Mouse (Mus musculus) kidney, adult 18-20 months (tissue): ENCODE measurements around the gene Foxo3.

ENCODE experiments used
- DNase-seq: peaks from one replicate; pipeline ENCODE4 v3.0.0; 2021

The Foxo3 gene

GRCm38 (mm10) chr10:42276507-42277345, at the start of gene Foxo3:
TSS of gene Foxo3 (minus strand) at chr10:42276755.
- DNase-seq = peak; percentile 95

GRCm38 (mm10) chr10:42325305-42325704, 48.8 kb upstream of the Foxo3 start:
- no peak for DNase-seq

GRCm38 (mm10) chr10:42323978-42324377, 47.4 kb upstream of the Foxo3 start:
- DNase-seq = no peak

- DNase-seq = no peak
Measured at GRCm38 (mm10) chr10:42313222-42313786, 36.7 kb upstream of the Foxo3 start.

GRCm38 (mm10) chr10:42312557-42312956, 36.0 kb upstream of the Foxo3 start:
- no peak for DNase-seq

- DNase-seq = no peak
Measured at GRCm38 (mm10) chr10:42308687-42308987, 32.1 kb upstream of the Foxo3 start.

- DNase-seq = peak; percentile 77
Measured at GRCm38 (mm10) chr10:42307980-42308686, 31.6 kb upstream of the Foxo3 start.

GRCm38 (mm10) chr10:42306422-42306821, 29.9 kb upstream of the Foxo3 start:
- DNase-seq = no peak

- no peak for DNase-seq
Measured at GRCm38 (mm10) chr10:42300805-42301204, 24.2 kb upstream of the Foxo3 start.

- DNase-seq = peak; percentile 28
Measured at GRCm38 (mm10) chr10:42299967-42300366, 23.4 kb upstream of the Foxo3 start.

- no peak for DNase-seq
Measured at GRCm38 (mm10) chr10:42299426-42299825, 22.9 kb upstream of the Foxo3 start.

- DNase-seq = no peak
Measured at GRCm38 (mm10) chr10:42297954-42298353, 21.4 kb upstream of the Foxo3 start.

GRCm38 (mm10) chr10:42297109-42297508, 20.6 kb upstream of the Foxo3 start:
- no peak for DNase-seq

GRCm38 (mm10) chr10:42296559-42296958, 20.0 kb upstream of the Foxo3 start:
- no peak for DNase-seq

GRCm38 (mm10) chr10:42295028-42295427, 18.5 kb upstream of the Foxo3 start:
- peak; percentile 13 for DNase-seq

- peak; percentile 11 for DNase-seq
Measured at GRCm38 (mm10) chr10:42294392-42294791, 17.8 kb upstream of the Foxo3 start.

GRCm38 (mm10) chr10:42293877-42294276, 17.3 kb upstream of the Foxo3 start:
- DNase-seq = no peak

- peak; percentile 72 for DNase-seq
Measured at GRCm38 (mm10) chr10:42291360-42291759, 14.8 kb upstream of the Foxo3 start.

GRCm38 (mm10) chr10:42287666-42288065, 11.1 kb upstream of the Foxo3 start:
- DNase-seq = no peak

- DNase-seq = no peak
Measured at GRCm38 (mm10) chr10:42278307-42278850, 1.8 kb upstream of the Foxo3 start.

- peak; percentile 98 for DNase-seq
Measured at GRCm38 (mm10) chr10:42277476-42278306, 1.1 kb upstream of the Foxo3 start.

- DNase-seq = peak; percentile 60
Measured at GRCm38 (mm10) chr10:42275871-42276501, 569 bp downstream of the Foxo3 start.
